Mouse (Mus musculus) left cerebral cortex, postnatal 36 days (tissue): Measurements from ENCODE around the gene Nodal. TPM values are rescaled to one million over a fixed set of nuclear protein-coding genes. Genes with fewer than 3 reads are reported as not detected.

ENCODE experiments used
- DNase-seq, 2 experiments: peaks; one replicate each; pipeline ENCODE4 v3.0.0; 2021 to 2022; ENCODE audit warnings: low spot score in 2 of 2, mixed read lengths in 1 of 2
- intact Hi-C: fragments of 180-260 bp; cut with DNase I; formaldehyde crosslinking; loops from one replicate; pipeline ENCODE4 v1.15.1; 2025
- total RNA-seq, 2 experiments: library from RNA; stranded (reverse); gene quantifications; 2 replicates each; pipeline ENCODE4 v1.2.3; 2021

Gene Nodal
- total RNA-seq, 2 experiments from 2014 or later: 0.32 to 0.35 TPM

DNA sequence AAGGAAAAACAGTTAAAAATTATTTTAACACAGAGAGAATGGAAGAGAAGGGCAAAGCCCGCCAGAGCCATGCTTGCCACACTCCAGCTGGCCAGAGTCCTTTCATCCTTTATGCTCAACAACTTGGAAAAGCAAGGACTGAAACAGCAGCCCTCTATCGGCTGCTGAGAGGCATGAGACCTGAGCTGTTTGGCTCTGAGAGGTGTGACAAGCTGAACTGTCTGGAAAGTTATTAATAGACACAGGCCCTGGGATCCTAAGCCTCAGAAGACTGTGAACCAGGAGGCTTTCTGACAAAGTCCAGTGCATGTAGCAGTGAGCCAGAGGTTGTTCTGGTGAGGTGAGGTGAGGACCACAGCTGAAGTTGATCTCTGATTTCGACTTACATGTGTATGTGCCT is 55.9 kb downstream of the Nodal start:
- no peak for DNase-seq
- intact Hi-C loops: no loop called here

DNA sequence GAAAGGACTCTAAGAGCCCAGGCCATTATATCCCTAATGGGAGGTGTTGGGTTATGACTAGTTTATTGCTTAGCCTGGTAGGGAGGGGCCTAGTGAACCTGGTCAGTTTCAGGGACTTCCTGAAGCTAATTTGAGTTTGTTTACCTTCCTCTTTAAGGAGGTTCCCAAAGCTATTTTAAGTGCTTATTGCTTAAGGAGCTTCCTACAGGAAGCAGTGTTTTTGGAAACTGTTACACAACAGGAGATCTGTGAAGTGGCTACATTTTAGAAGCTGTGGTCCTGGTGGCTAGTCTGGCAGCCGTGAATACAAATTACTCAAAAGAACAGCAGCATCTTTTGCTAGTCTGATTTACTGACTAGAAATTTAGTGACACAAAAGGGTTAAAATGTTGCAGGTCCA is 56.6 kb downstream of the Nodal start:
- intact Hi-C loops: no loop called here
- no peak for DNase-seq

Other genes starting within 250 kb of the Nodal start
- gene Tbata, start 246.0 kb upstream of the Nodal start, total RNA-seq: 1 to 10 TPM in 1 of 2 experiments, under 1 TPM in 1; 0.57 to 1.0 TPM
- under 1 TPM; 0.20 to 0.41 TPM for gene Adamts14, start 144.5 kb upstream of the Nodal start, total RNA-seq
- gene Prf1, start 120.1 kb upstream of the Nodal start, total RNA-seq: not detected
- gene Pald1, start 34.4 kb upstream of the Nodal start, total RNA-seq: 1 to 10 TPM; 7.5 to 9.5 TPM
- 10 to 100 TPM; 43.1 to 49.0 TPM for gene Eif4ebp2, start 34.7 kb downstream of the Nodal start, total RNA-seq
- gene Lrrc20, start 57.8 kb downstream of the Nodal start, total RNA-seq: 10 to 100 TPM; 17.8 to 21.8 TPM
- 1 to 10 TPM; 1.9 to 2.5 TPM for gene Npffr1, start 177.5 kb downstream of the Nodal start, total RNA-seq
- gene Ppa1, start 230.6 kb downstream of the Nodal start, total RNA-seq: 100 to 1,000 TPM; 104 to 108 TPM